Mouse (Mus musculus) megakaryocyte, embryonic 14.5 days (primary cell): ENCODE measurements around the gene Tmco1. TPM values are rescaled to one million over a fixed set of nuclear protein-coding genes. Genes with fewer than 3 reads are reported as not detected.

ENCODE experiments used
- H3K27me3 ChIP-seq: replicated peaks from 2 replicates; pipeline ENCODE3; 2012; ENCODE audit warnings: inconsistent platforms
- H3K36me3 ChIP-seq: replicated peaks from 2 replicates; pipeline ENCODE3; 2012; ENCODE audit warnings: low read length, inconsistent platforms, mixed read lengths
- H3K4me1 ChIP-seq: 2 replicates; pipeline ENCODE4 v1.6.1; 2012; ENCODE audit warnings: inconsistent platforms
- H3K4me3 ChIP-seq: replicated peaks from 2 replicates; pipeline ENCODE3; 2012; ENCODE audit warnings: moderate library complexity, mild to moderate bottlenecking, inconsistent platforms
- H3K9me3 ChIP-seq: 2 replicates; pipeline ENCODE4 v1.6.1; 2012; ENCODE audit warnings: inconsistent platforms
- FLI1 ChIP-seq: IDR thresholded peaks from 2 replicates; pipeline ENCODE4 v1.6.1; 2012; ENCODE audit warnings: low read length, inconsistent platforms, mixed read lengths
- GATA1 ChIP-seq: IDR thresholded peaks from 3 replicates; pipeline ENCODE4 v1.6.1; 2012; ENCODE audit warnings: mixed read lengths, low read length, inconsistent platforms, borderline replicate concordance
- polyA plus RNA-seq: library from polyadenylated mRNA; stranded (reverse); fragments of >175 nt; gene quantifications from 2 replicates; pipeline ENCODE4 v1.2.3, GENCODE M21; 2012; ENCODE audit warnings: low replicate concordance; ENCODE audit not compliant: insufficient read depth

The Tmco1 gene
- polyA plus RNA-seq, 1 experiment: 56.2 TPM

GRCm38 (mm10) chr1:167349815-167350596 is 41.8 kb downstream of the Tmco1 start, which contains the start of gene Aldh9a1:
Gene Aldh9a1 (plus strand): TSS chr1:167349991.
- H3K4me3 ChIP-seq: peak within 1 kb of the TSS; percentile 99
- peaks cover 21% of the 10 kb centered on the region for H3K4me1 ChIP-seq

GRCm38 (mm10) chr1:167350597-167351415 is 42.6 kb downstream of the Tmco1 start:
- no peaks in the 10 kb centered on the region for H3K27me3 ChIP-seq
- H3K36me3 ChIP-seq: peaks cover 38% of the 10 kb centered on the region
- peak overlapping the region; percentile 99 for H3K4me3 ChIP-seq
- no peaks in the 10 kb centered on the region for H3K9me3 ChIP-seq
- H3K4me1 ChIP-seq: peaks cover 21% of the 10 kb centered on the region
- TF ChIP-seq GATA1: no peak
- no peak for TF ChIP-seq FLI1

More at GRCm38 (mm10) chr1:167349815-167350596, 41.8 kb downstream of the Tmco1 start, which contains the start of gene Aldh9a1:
- TF ChIP-seq FLI1: no peak
- TF ChIP-seq GATA1: peak; percentile 74; the same call in 1 of the 3 replicates
- Histone ChIP-seq H3K27me3 (no peaks in the 10 kb centered on the region), H3K36me3 (peaks cover 30% of the 10 kb centered on the region), H3K9me3 (no peaks in the 10 kb centered on the region)

DNA sequence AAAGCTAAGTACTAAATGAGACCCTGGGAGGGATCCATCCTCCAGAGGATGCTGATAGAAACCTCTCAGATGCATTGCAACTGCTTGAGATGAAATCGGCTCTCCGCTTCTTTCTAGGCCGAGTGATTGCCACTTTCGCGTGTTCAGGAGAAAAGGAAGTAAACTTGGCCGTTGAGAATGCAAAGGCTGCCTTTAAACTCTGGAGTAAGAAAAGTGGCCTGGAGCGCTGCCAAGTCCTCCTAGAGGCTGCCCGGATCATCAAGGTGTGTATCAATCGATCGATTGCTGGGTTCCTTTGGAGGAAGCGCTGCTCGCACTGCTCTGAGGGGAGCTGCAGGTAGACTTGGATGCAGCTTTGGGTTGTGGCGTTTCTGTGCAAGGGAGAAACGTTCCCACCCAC is 44.2 kb downstream of the Tmco1 start:
- Histone ChIP-seq H3K27me3 (no peaks in the 10 kb centered on the region), H3K9me3 (no peaks in the 10 kb centered on the region), H3K4me3 (no peak overlapping the region), H3K36me3 (peaks cover 54% of the 10 kb centered on the region), H3K4me1 (peaks cover 21% of the 10 kb centered on the region)
- no peak for TF ChIP-seq GATA1
- no peak for TF ChIP-seq FLI1

DNA sequence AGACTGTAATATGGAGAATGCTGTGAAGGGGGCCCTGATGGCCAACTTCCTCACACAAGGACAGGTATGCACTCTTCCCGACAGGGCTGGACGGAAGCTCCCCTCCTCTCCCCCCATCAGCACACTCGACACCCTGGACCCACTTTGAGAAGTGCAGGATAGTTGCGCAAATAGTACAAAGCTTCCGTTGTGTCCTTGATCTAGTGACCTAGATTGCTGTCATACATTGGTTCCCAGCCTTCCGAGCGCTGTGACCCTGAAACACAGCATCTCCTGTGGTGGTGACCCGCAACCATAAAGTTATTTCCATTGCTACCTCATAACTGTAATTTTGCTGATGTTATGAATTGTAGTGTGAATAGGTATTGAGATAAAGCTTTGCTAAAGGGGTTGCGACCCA is 49.2 kb downstream of the Tmco1 start:
- Histone ChIP-seq H3K4me3 (no peak overlapping the region), H3K9me3 (no peaks in the 10 kb centered on the region), H3K27me3 (no peaks in the 10 kb centered on the region), H3K36me3 (peaks cover 97% of the 10 kb centered on the region), H3K4me1 (peaks cover 6% of the 10 kb centered on the region; the same call in 1 of the 2 replicates)
- no peak for TF ChIP-seq GATA1
- no peak for TF ChIP-seq FLI1

GRCm38 (mm10) chr1:167358731-167359130 is 50.6 kb downstream of the Tmco1 start:
- Histone ChIP-seq H3K36me3 (peaks cover 98% of the 10 kb centered on the region), H3K9me3 (no peaks in the 10 kb centered on the region), H3K4me1 (0 out of 2 replicates have a peak, but pooled peaks cover 3% of the 10 kb centered on the region), H3K27me3 (no peaks in the 10 kb centered on the region), H3K4me3 (no peak overlapping the region)
- TF ChIP-seq FLI1: no peak
- no peak for TF ChIP-seq GATA1

GRCm38 (mm10) chr1:167360268-167360667 is 52.1 kb downstream of the Tmco1 start:
- Histone ChIP-seq H3K36me3 (peaks cover 98% of the 10 kb centered on the region), H3K4me3 (no peak overlapping the region), H3K27me3 (no peaks in the 10 kb centered on the region), H3K9me3 (no peaks in the 10 kb centered on the region), H3K4me1 (no peaks in the 10 kb centered on the region)
- TF ChIP-seq FLI1: no peak
- no peak for TF ChIP-seq GATA1

GRCm38 (mm10) chr1:167362819-167363218 is 54.6 kb downstream of the Tmco1 start:
- Histone ChIP-seq H3K27me3 (no peaks in the 10 kb centered on the region), H3K4me3 (no peak overlapping the region), H3K9me3 (no peaks in the 10 kb centered on the region), H3K4me1 (no peaks in the 10 kb centered on the region), H3K36me3 (peaks cover 98% of the 10 kb centered on the region)
- TF ChIP-seq GATA1 (no peak), FLI1 (no peak)

DNA sequence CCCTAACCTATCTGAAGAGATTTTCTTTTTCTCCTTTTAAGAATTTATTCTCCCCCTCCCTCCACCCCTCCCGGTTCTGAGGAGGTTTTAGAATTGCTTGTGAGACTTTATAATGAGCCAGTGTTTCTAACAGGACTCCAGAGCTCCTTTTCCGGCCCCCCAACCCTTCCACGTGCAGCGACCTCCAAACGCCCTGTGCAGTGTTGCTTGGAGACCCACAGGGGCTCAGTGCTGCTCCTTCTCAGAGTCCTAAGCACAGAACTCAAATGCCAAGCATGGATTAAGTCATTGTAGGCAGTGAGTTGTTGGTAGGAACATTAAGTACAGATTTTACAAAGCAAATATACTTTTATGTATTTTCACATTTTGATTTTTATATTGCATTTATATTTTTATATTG is 55.1 kb downstream of the Tmco1 start:
- H3K4me1 ChIP-seq: no peaks in the 10 kb centered on the region
- TF ChIP-seq GATA1 (no peak), FLI1 (no peak)
- peaks cover 98% of the 10 kb centered on the region for H3K36me3 ChIP-seq
- H3K4me3 ChIP-seq: no peak overlapping the region
- no peaks in the 10 kb centered on the region for H3K9me3 ChIP-seq
- H3K27me3 ChIP-seq: no peaks in the 10 kb centered on the region

GRCm38 (mm10) chr1:167365808-167366207 is 57.6 kb downstream of the Tmco1 start:
- TF ChIP-seq FLI1: no peak
- TF ChIP-seq GATA1: no peak
- Histone ChIP-seq H3K27me3 (no peaks in the 10 kb centered on the region), H3K4me1 (peaks cover 10% of the 10 kb centered on the region), H3K36me3 (peaks cover 86% of the 10 kb centered on the region), H3K9me3 (no peaks in the 10 kb centered on the region), H3K4me3 (no peak overlapping the region)
